Mouse (Mus musculus) liver, embryonic 16.5 days (tissue): ENCODE results near the gene Fbxl7. TPM values are rescaled to one million over a fixed set of nuclear protein-coding genes. Genes with fewer than 3 reads are reported as not detected.

Experiments used
- ATAC-seq: fragments of 200-750 bp; cut with Nextera tagmentation; 2 replicates; pipeline ENCODE4 v1.8.0; 2017; ENCODE audit warnings: low read depth, mild to moderate bottlenecking, moderate number of reproducible peaks, moderate library complexity
- H3K27ac ChIP-seq: fragments of 300-500 bp; sonication (generic); 2 replicates; pipeline ENCODE4 v1.5.1; 2014; ENCODE audit warnings: mild to moderate bottlenecking, low read length
- H3K27me3 ChIP-seq: fragments of 300-500 bp; sonication (generic); 2 replicates; pipeline ENCODE4 v1.6.1; 2014; ENCODE audit warnings: low read depth, low read length, mixed read lengths; ENCODE audit not compliant: control insufficient read depth, insufficient read depth
- H3K36me3 ChIP-seq: fragments of 300-500 bp; sonication (generic); 2 replicates; pipeline ENCODE4 v1.6.1; 2014; ENCODE audit warnings: mild to moderate bottlenecking; ENCODE audit not compliant: control insufficient read depth, insufficient read depth
- H3K4me1 ChIP-seq: fragments of 300-500 bp; sonication (generic); 2 replicates; pipeline ENCODE4 v1.6.1; 2014; ENCODE audit warnings: low read depth, low read length, mixed read lengths; ENCODE audit not compliant: control insufficient read depth
- H3K4me2 ChIP-seq: fragments of 300-500 bp; sonication (generic); 2 replicates; pipeline ENCODE4 v1.6.1; 2014; ENCODE audit warnings: low read depth, low read length, mixed read lengths
- H3K4me3 ChIP-seq: fragments of 300-500 bp; sonication (generic); 2 replicates; pipeline ENCODE4 v1.5.1; 2014; ENCODE audit warnings: low read depth, mild to moderate bottlenecking, low read length
- H3K9ac ChIP-seq: fragments of 300-500 bp; sonication (generic); 2 replicates; pipeline ENCODE4 v1.6.1; 2014; ENCODE audit warnings: low read depth, low read length
- H3K9me3 ChIP-seq: fragments of 300-500 bp; sonication (generic); replicated peaks from 2 replicates; pipeline ENCODE4 v1.6.1; 2016; ENCODE audit warnings: low read length; ENCODE audit not compliant: control insufficient read depth
- WGBS: fragments of 180-500 bp; shearing (Covaris S2); extraction: QIAGEN DNeasy Blood & Tissue Kit; methylation state at CpG from one replicate; pipeline ENCODE4 v1.1.7; 2014; ENCODE audit not compliant: insufficient replicate concordance; 5-methylcytosine and 5-hydroxymethylcytosine counted together
- polyA plus RNA-seq: library from polyadenylated mRNA; unstranded; fragments of >200 nt; fragmentation: Nextera tagmentation; extraction: Ambion mirVana; gene quantifications from 2 replicates; pipeline ENCODE4 v1.2.1, GENCODE M21; 2015

The Fbxl7 gene
- polyA plus RNA-seq, 1 experiment from 2014 or later = 1.0 TPM

GRCm38 (mm10) chr15:26701949-26702675 lies 193.3 kb downstream of the Fbxl7 start:
- Histone ChIP-seq H3K9me3 (no peaks in the 10 kb centered on the region), H3K4me2 (no peak overlapping the region), H3K27ac (no peak overlapping the region), H3K4me3 (no peak overlapping the region), H3K4me1 (no peaks in the 10 kb centered on the region), H3K9ac (no peak overlapping the region), H3K27me3 (no peaks in the 10 kb centered on the region), H3K36me3 (no peaks in the 10 kb centered on the region)
- 51% methylated on average over 5 of the region's 5 CpGs for WGBS
- ATAC-seq = no peak

GRCm38 (mm10) chr15:26693075-26693474 lies 202.3 kb downstream of the Fbxl7 start:
- H3K4me3 ChIP-seq = no peak overlapping the region
- H3K9me3 ChIP-seq = no peaks in the 10 kb centered on the region
- no peak overlapping the region for H3K4me2 ChIP-seq
- 47% methylated on average over 3 of the region's 3 CpGs for WGBS
- no peak overlapping the region for H3K27ac ChIP-seq
- ATAC-seq = no peak
- H3K4me1 ChIP-seq = no peaks in the 10 kb centered on the region
- no peak overlapping the region for H3K9ac ChIP-seq
- H3K27me3 ChIP-seq = no peaks in the 10 kb centered on the region
- H3K36me3 ChIP-seq = no peaks in the 10 kb centered on the region

- Histone ChIP-seq H3K36me3 (no peaks in the 10 kb centered on the region), H3K9me3 (no peaks in the 10 kb centered on the region), H3K4me2 (no peak overlapping the region), H3K27me3 (no peaks in the 10 kb centered on the region), H3K27ac (no peak overlapping the region), H3K9ac (no peak overlapping the region), H3K4me1 (no peaks in the 10 kb centered on the region), H3K4me3 (no peak overlapping the region)
- ATAC-seq = no peak
- WGBS = 60% methylated on average over 10 of the region's 10 CpGs
Measured at GRCm38 (mm10) chr15:26688472-26689104, 206.8 kb downstream of the Fbxl7 start.

- H3K4me3 ChIP-seq = no peak overlapping the region
- H3K27me3 ChIP-seq = no peaks in the 10 kb centered on the region
- H3K4me2 ChIP-seq = no peak overlapping the region
- WGBS = 68% methylated on average over 7 of the region's 7 CpGs
- no peak overlapping the region for H3K9ac ChIP-seq
- H3K9me3 ChIP-seq = no peaks in the 10 kb centered on the region
- no peaks in the 10 kb centered on the region for H3K36me3 ChIP-seq
- no peaks in the 10 kb centered on the region for H3K4me1 ChIP-seq
- no peak overlapping the region for H3K27ac ChIP-seq
- no peak for ATAC-seq
Measured at GRCm38 (mm10) chr15:26687729-26688128, 207.7 kb downstream of the Fbxl7 start.

- H3K9me3 ChIP-seq = no peaks in the 10 kb centered on the region
- no peak overlapping the region for H3K27ac ChIP-seq
- no peaks in the 10 kb centered on the region for H3K36me3 ChIP-seq
- WGBS = 65% methylated on average over 9 of the region's 9 CpGs
- no peaks in the 10 kb centered on the region for H3K27me3 ChIP-seq
- no peak overlapping the region for H3K4me3 ChIP-seq
- H3K4me2 ChIP-seq = no peak overlapping the region
- ATAC-seq = no peak
- no peaks in the 10 kb centered on the region for H3K4me1 ChIP-seq
- H3K9ac ChIP-seq = no peak overlapping the region
Measured at GRCm38 (mm10) chr15:26682279-26682678, 213.1 kb downstream of the Fbxl7 start.

- no peaks in the 10 kb centered on the region for H3K9me3 ChIP-seq
- no peak for ATAC-seq
- no peaks in the 10 kb centered on the region for H3K36me3 ChIP-seq
- H3K27me3 ChIP-seq = no peaks in the 10 kb centered on the region
- no peak overlapping the region for H3K9ac ChIP-seq
- H3K4me2 ChIP-seq = no peak overlapping the region
- no peak overlapping the region for H3K4me3 ChIP-seq
- no peaks in the 10 kb centered on the region for H3K4me1 ChIP-seq
- H3K27ac ChIP-seq = no peak overlapping the region
- WGBS = 51% methylated on average over 5 of the region's 5 CpGs
Measured at GRCm38 (mm10) chr15:26673239-26673859, 222.0 kb downstream of the Fbxl7 start.

GRCm38 (mm10) chr15:26654988-26655387 lies 240.4 kb downstream of the Fbxl7 start:
- Histone ChIP-seq H3K4me2 (no peak overlapping the region), H3K9ac (no peak overlapping the region), H3K36me3 (no peaks in the 10 kb centered on the region), H3K9me3 (no peaks in the 10 kb centered on the region), H3K27ac (no peak overlapping the region), H3K4me1 (no peaks in the 10 kb centered on the region), H3K27me3 (no peaks in the 10 kb centered on the region), H3K4me3 (no peak overlapping the region)
- 68% methylated on average over 8 of the region's 8 CpGs for WGBS
- ATAC-seq = no peak

- WGBS = 57% methylated on average over 4 of the region's 4 CpGs
- no peak for ATAC-seq
- H3K4me3 ChIP-seq = no peak overlapping the region
- no peaks in the 10 kb centered on the region for H3K36me3 ChIP-seq
- no peaks in the 10 kb centered on the region for H3K9me3 ChIP-seq
- H3K4me2 ChIP-seq = no peak overlapping the region
- no peak overlapping the region for H3K9ac ChIP-seq
- no peaks in the 10 kb centered on the region for H3K27me3 ChIP-seq
- H3K27ac ChIP-seq = no peak overlapping the region
- H3K4me1 ChIP-seq = no peaks in the 10 kb centered on the region
Measured at GRCm38 (mm10) chr15:26642563-26642962, 252.8 kb downstream of the Fbxl7 start.

GRCm38 (mm10) chr15:26639726-26640125 lies 255.7 kb downstream of the Fbxl7 start:
- no peaks in the 10 kb centered on the region for H3K36me3 ChIP-seq
- H3K9me3 ChIP-seq = no peaks in the 10 kb centered on the region
- H3K27me3 ChIP-seq = no peaks in the 10 kb centered on the region
- no peak overlapping the region for H3K4me3 ChIP-seq
- H3K4me1 ChIP-seq = no peaks in the 10 kb centered on the region
- no peak for ATAC-seq
- no peak overlapping the region for H3K9ac ChIP-seq
- 54% methylated on average over 7 of the region's 7 CpGs for WGBS
- no peak overlapping the region for H3K4me2 ChIP-seq
- no peak overlapping the region for H3K27ac ChIP-seq
